Mouse (Mus musculus) cortical plate, adult 2 months (tissue): ENCODE measurements around the gene Slc8b1. TPM values are rescaled to one million over a fixed set of nuclear protein-coding genes. Genes with fewer than 3 reads are reported as not detected.

ENCODE experiments used
- H3K27ac ChIP-seq: fragments of 200-500 bp; 2 replicates; pipeline ENCODE4 v1.5.1; 2012; ENCODE audit warnings: low read length, control low read depth, inconsistent platforms; ENCODE audit not compliant: insufficient read depth
- H3K4me1 ChIP-seq: fragments of 200-500 bp; 2 replicates; pipeline ENCODE4 v1.6.1; 2011; ENCODE audit warnings: low read length; ENCODE audit not compliant: control insufficient read depth, insufficient read depth
- H3K4me3 ChIP-seq: fragments of 200-500 bp; 2 replicates; pipeline ENCODE4 v1.5.1; 2011; ENCODE audit warnings: mild to moderate bottlenecking, low read length, control low read depth; ENCODE audit not compliant: insufficient read depth
- CTCF ChIP-seq: fragments of 200-500 bp; IDR thresholded peaks from 2 replicates; pipeline ENCODE4 v1.5.1; 2011; ENCODE audit warnings: mild to moderate bottlenecking, control low read depth, low read length; ENCODE audit not compliant: insufficient read depth; ENCODE audit errors: extremely low read depth
- POLR2A ChIP-seq: fragments of 200-500 bp; IDR thresholded peaks from 2 replicates; pipeline ENCODE4 v1.6.1; 2011; ENCODE audit warnings: mild to moderate bottlenecking, low read length, control low read depth; ENCODE audit not compliant: insufficient read depth; ENCODE audit errors: extremely low read depth
- polyA plus RNA-seq: library from polyadenylated mRNA; depleted of rRNA; stranded (reverse); fragments of >200 nt; gene quantifications from 2 replicates; pipeline ENCODE4 v1.2.3, GENCODE M21; 2012

Slc8b1 gene
- polyA plus RNA-seq, 1 experiment: 6.6 TPM

DNA sequence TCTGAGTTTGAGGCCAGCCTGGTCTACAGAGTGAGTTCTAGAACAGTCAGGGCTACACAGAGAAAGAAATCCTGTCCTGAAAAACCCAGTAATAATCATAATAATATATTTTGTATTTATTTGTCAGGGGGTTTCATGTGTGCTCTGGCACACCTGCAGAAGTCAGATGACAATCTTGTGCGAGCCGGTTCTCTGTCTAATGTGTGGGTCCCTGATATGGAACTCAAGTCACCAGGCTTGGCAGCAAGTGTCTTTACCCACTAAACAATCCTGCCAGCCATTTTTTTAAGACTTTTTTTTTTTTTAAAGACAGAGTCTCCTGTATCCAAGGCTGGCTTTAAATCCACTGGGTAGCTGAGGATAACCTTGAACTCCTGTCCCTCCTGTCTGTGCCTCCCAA, 37.6 kb upstream of the Slc8b1 start:
- TF ChIP-seq CTCF (no peak), POLR2A (no peak)
- Histone ChIP-seq H3K4me3 (no peak overlapping the region), H3K27ac (no peak overlapping the region)

DNA sequence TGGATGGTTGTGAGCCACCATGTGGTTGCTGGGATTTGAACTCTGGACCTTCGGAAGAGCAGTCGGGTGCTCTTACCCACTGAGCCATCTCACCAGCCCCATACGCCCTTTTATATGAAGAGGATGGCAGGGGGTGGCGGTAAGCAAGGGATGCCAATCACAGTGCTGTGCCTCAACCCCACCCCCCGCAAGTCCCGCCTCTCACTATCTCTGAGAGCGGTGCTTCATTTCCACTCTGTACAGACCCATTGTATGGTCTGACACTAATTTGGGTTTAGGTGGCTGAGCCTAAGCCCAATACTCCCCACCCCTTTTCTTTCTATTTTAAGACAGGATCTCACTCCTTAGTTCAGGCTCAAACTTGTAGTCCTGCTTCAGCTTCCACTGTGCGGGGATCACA, 35.1 kb upstream of the Slc8b1 start:
- TF ChIP-seq CTCF (no peak), POLR2A (no peak)
- Histone ChIP-seq H3K4me3 (no peak overlapping the region), H3K27ac (no peak overlapping the region), H3K4me1 (no peaks in the 10 kb centered on the region)

More for the DNA sequence above, 37.6 kb upstream of the Slc8b1 start:
- no peaks in the 10 kb centered on the region for H3K4me1 ChIP-seq

GRCm38 (mm10) chr5:120476296-120476695, 34.7 kb upstream of the Slc8b1 start, which contains the start of gene Sds:
Sds (plus strand) TSS chr5:120476526.
- H3K4me3 ChIP-seq: no peak within 1 kb of the TSS

GRCm38 (mm10) chr5:120477993-120478392, 33.0 kb upstream of the Slc8b1 start:
- H3K27ac ChIP-seq: no peak overlapping the region
- H3K4me3 ChIP-seq: no peak overlapping the region
- no peak for TF ChIP-seq CTCF
- no peak for TF ChIP-seq POLR2A
- no peaks in the 10 kb centered on the region for H3K4me1 ChIP-seq

More at GRCm38 (mm10) chr5:120476296-120476695, 34.7 kb upstream of the Slc8b1 start, which contains the start of gene Sds:
- no peak within 1 kb of the TSS for H3K27ac ChIP-seq
- no peak for TF ChIP-seq POLR2A
- TF ChIP-seq CTCF: no peak
- H3K4me1 ChIP-seq: no peaks in the 10 kb centered on the region

DNA sequence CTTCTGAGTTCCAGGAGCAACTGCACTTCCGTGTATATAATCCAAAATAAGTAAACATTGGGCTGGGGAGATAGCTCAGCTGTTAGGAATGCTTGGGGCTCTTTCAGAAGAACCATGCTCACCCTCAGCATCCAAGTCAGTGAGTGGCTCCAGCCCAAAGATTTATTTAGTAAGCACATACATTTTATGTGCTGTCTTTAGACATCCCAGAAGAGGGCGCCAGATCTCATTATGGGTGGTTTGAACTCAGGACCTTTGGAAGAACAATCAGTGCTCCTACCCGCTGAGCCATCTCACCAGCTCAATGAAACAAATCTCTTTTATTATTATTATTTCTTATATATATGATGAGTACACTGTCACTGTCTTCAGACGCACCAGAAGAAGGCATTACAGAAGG, 31.4 kb upstream of the Slc8b1 start:
- H3K4me3 ChIP-seq: no peak overlapping the region
- no peak overlapping the region for H3K27ac ChIP-seq
- H3K4me1 ChIP-seq: no peaks in the 10 kb centered on the region
- TF ChIP-seq CTCF (no peak), POLR2A (no peak)

GRCm38 (mm10) chr5:120481205-120481604, 29.8 kb upstream of the Slc8b1 start:
- Histone ChIP-seq H3K4me1 (no peaks in the 10 kb centered on the region), H3K4me3 (no peak overlapping the region), H3K27ac (no peak overlapping the region)
- no peak for TF ChIP-seq POLR2A
- TF ChIP-seq CTCF: no peak

DNA sequence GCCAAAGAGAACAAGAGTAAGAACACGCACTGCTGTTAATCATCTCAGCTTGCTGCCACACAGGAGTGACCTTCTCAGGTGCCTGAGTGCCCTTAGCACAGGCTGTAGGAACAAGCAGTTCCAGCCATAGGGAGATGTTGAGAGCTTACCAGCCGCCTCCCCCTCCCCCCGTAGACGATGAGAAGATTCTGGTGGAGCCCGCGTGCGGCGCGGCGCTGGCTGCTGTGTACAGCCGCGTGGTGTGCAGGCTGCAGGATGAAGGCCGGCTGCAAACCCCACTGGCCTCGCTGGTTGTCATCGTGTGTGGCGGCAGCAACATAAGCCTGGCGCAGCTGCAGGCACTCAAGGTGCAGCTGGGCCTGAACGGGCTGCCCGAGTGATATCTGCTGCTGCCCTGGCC, 27.6 kb upstream of the Slc8b1 start:
- no peaks in the 10 kb centered on the region for H3K4me1 ChIP-seq
- H3K27ac ChIP-seq: no peak overlapping the region
- H3K4me3 ChIP-seq: no peak overlapping the region
- TF ChIP-seq POLR2A: no peak
- TF ChIP-seq CTCF: no peak

- Histone ChIP-seq H3K4me1 (no peaks in the 10 kb centered on the region), H3K4me3 (no peak overlapping the region), H3K27ac (no peak overlapping the region)
- TF ChIP-seq POLR2A (no peak), CTCF (no peak)
Measured at GRCm38 (mm10) chr5:120487844-120488243, 23.1 kb upstream of the Slc8b1 start.

DNA sequence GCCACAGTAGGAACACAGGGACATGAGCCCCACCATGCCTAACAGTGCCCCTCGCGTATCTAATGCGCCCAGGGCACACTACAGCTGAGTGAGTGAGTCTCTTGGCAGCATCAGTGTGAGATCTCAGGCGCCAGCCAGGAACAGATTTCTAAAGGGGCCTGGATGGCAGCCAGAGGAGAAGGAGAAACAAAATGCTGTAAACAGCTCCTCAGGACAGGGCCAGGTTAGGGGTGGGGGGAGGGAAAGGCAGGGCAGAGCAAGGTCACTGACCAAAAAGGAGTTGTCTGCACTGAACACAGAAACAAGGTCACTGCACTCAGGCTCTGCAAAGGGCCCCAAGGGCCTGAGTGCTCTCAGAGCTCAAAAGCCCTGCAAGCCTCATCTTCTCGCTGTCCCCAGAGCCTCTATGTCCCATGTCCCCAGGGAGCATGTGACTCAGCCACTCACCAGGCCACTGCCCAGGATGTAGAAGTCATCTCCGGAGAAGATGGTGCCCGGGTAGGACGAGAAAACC, 20.2 kb upstream of the Slc8b1 start:
- Histone ChIP-seq H3K4me1 (peaks cover 3% of the 10 kb centered on the region; the same call in 1 of the 2 replicates), H3K27ac (0 out of 2 replicates have a peak overlapping the region, but pooled peaks have one; percentile 12), H3K4me3 (no peak overlapping the region)
- no peak for TF ChIP-seq CTCF
- no peak for TF ChIP-seq POLR2A

DNA sequence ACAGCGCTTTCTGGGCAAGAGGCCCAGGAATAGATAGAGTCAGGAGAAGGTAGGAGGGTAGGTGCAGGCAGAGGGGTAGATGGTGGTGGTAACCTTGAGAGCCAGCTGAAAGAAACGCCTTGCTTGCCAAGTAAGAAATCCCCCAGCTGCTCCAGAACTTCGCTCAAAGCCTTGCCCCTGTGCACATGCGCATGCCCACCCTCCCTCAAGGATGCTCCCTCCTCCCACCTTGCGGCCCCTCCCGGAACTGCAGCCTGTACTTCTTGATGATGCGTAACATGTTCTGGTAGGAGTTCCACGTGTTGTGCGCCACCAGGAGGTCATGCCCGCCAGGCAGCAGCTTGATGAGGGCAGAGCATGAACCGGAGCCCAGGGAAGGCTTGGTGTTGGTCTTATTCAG, 18.5 kb upstream of the Slc8b1 start:
- Histone ChIP-seq H3K4me3 (no peak overlapping the region), H3K27ac (no peak overlapping the region), H3K4me1 (peaks cover 3% of the 10 kb centered on the region; the same call in 1 of the 2 replicates)
- TF ChIP-seq CTCF (peak; percentile 45), POLR2A (no peak)
